Mouse (Mus musculus) liver, postnatal 0 days (tissue): ENCODE measurements around the gene Kat6b. TPM values are rescaled to one million over a fixed set of nuclear protein-coding genes. Genes with fewer than 3 reads are reported as not detected.

Experiments used
- ATAC-seq: fragments of 200-750 bp; cut with Nextera tagmentation; 2 replicates; pipeline ENCODE4 v1.8.0; 2017; ENCODE audit warnings: mild to moderate bottlenecking, moderate library complexity
- DNase-seq: peaks from one replicate; pipeline ENCODE4 v3.0.0-alpha.2; 2016
- H3K27ac ChIP-seq: fragments of 300-500 bp; sonication (generic); 2 replicates; pipeline ENCODE4 v1.5.1; 2014; ENCODE audit warnings: antibody characterized with exemption, moderate library complexity, mild to moderate bottlenecking, low read depth
- H3K27me3 ChIP-seq: fragments of 300-500 bp; sonication (generic); 2 replicates; pipeline ENCODE4 v1.6.1; 2014; ENCODE audit warnings: low read length, control low read depth, mixed read lengths; ENCODE audit not compliant: insufficient read depth
- H3K36me3 ChIP-seq: fragments of 300-500 bp; sonication (generic); replicated peaks from 2 replicates; pipeline ENCODE4 v1.6.1; 2014; ENCODE audit warnings: mild to moderate bottlenecking, control low read depth, low read length, moderate library complexity, mixed read lengths; ENCODE audit not compliant: insufficient read depth
- H3K4me1 ChIP-seq: fragments of 300-500 bp; sonication (generic); 2 replicates; pipeline ENCODE4 v1.6.1; 2014; ENCODE audit warnings: antibody characterized with exemption, mild to moderate bottlenecking, control low read depth; ENCODE audit not compliant: insufficient read depth
- H3K4me2 ChIP-seq: fragments of 300-500 bp; sonication (generic); 2 replicates; pipeline ENCODE4 v1.6.1; 2014; ENCODE audit warnings: low read depth, mild to moderate bottlenecking, low read length, moderate library complexity, mixed read lengths
- H3K4me3 ChIP-seq: fragments of 300-500 bp; sonication (generic); 2 replicates; pipeline ENCODE4 v1.5.1; 2014; ENCODE audit warnings: low read depth, low read length
- H3K9ac ChIP-seq: fragments of 300-500 bp; sonication (generic); replicated peaks from 2 replicates; pipeline ENCODE4 v1.6.1; 2014; ENCODE audit warnings: mild to moderate bottlenecking, moderate library complexity
- H3K9me3 ChIP-seq: fragments of 300-500 bp; sonication (generic); 2 replicates; pipeline ENCODE4 v1.6.1; 2016; ENCODE audit warnings: mild to moderate bottlenecking, control low read depth, low read length, mixed read lengths
- CTCF ChIP-seq: sonication (generic); IDR thresholded peaks from 2 replicates; pipeline ENCODE4 v1.5.1; 2016; ENCODE audit warnings: antibody characterized with exemption, low read depth
- EP300 ChIP-seq: IDR thresholded peaks from 2 replicates; pipeline ENCODE4 v1.6.1; 2016; ENCODE audit warnings: antibody characterized with exemption, low read depth, mild to moderate bottlenecking
- WGBS: fragments of 180-500 bp; shearing (Covaris S2); extraction: QIAGEN DNeasy Blood & Tissue Kit; methylation state at CpG from one replicate; pipeline ENCODE4 v1.1.7; 2014; ENCODE audit not compliant: insufficient replicate concordance; 5-methylcytosine and 5-hydroxymethylcytosine counted together
- polyA plus RNA-seq: library from polyadenylated mRNA; unstranded; fragments of >200 nt; fragmentation: Nextera tagmentation; extraction: Ambion mirVana; gene quantifications from 2 replicates; pipeline ENCODE4 v1.2.1, GENCODE M21; 2015

Kat6b gene
- polyA plus RNA-seq, 1 experiment from 2014 or later: 1.5 TPM

GRCm38 (mm10) chr14:21489116-21489485, 7.9 kb downstream of the Kat6b start:
- Histone ChIP-seq H3K9ac (no peak overlapping the region), H3K4me2 (no peak overlapping the region)
- WGBS: 79% methylated on average over 3 of the region's 3 CpGs

GRCm38 (mm10) chr14:21490141-21490540, 8.9 kb downstream of the Kat6b start:
- ATAC-seq (no peak), DNase-seq (no peak)
- H3K36me3 ChIP-seq: no peaks in the 10 kb centered on the region
- H3K4me1 ChIP-seq: no peaks in the 10 kb centered on the region
- TF ChIP-seq CTCF (no peak), EP300 (no peak)
- no peak overlapping the region for H3K27ac ChIP-seq
- H3K9me3 ChIP-seq: no peaks in the 10 kb centered on the region
- H3K27me3 ChIP-seq: no peaks in the 10 kb centered on the region
- H3K4me2 ChIP-seq: no peak overlapping the region
- H3K9ac ChIP-seq: no peak overlapping the region
- WGBS: 60% methylated on average over 4 of the region's 4 CpGs
- H3K4me3 ChIP-seq: no peak overlapping the region

More at GRCm38 (mm10) chr14:21489116-21489485, 7.9 kb downstream of the Kat6b start:
- Histone ChIP-seq H3K9me3 (no peaks in the 10 kb centered on the region), H3K4me3 (no peak overlapping the region), H3K36me3 (no peaks in the 10 kb centered on the region), H3K27me3 (no peaks in the 10 kb centered on the region), H3K27ac (no peak overlapping the region), H3K4me1 (0 out of 2 replicates have a peak, but pooled peaks cover 2% of the 10 kb centered on the region)
- no peak for TF ChIP-seq CTCF
- TF ChIP-seq EP300: no peak
- ATAC-seq: no peak
- no peak for DNase-seq

GRCm38 (mm10) chr14:21498361-21498996, 17.2 kb downstream of the Kat6b start:
- Histone ChIP-seq H3K4me3 (peak overlapping the region; percentile 76), H3K27ac (no peak overlapping the region), H3K36me3 (no peaks in the 10 kb centered on the region), H3K9ac (no peak overlapping the region), H3K4me1 (peaks cover 14% of the 10 kb centered on the region), H3K27me3 (no peaks in the 10 kb centered on the region), H3K9me3 (no peaks in the 10 kb centered on the region), H3K4me2 (peak overlapping the region; percentile 98)
- 8% methylated on average over 7 of the region's 7 CpGs for WGBS
- ATAC-seq (no peak), DNase-seq (peak; percentile 18)
- TF ChIP-seq EP300 (no peak), CTCF (no peak)

- ATAC-seq (no peak), DNase-seq (no peak)
- Histone ChIP-seq H3K4me2 (peak overlapping the region; percentile 98), H3K4me3 (peak overlapping the region; percentile 76), H3K4me1 (peaks cover 14% of the 10 kb centered on the region), H3K27ac (0 out of 2 replicates have a peak overlapping the region, but pooled peaks have one; percentile 86), H3K27me3 (no peaks in the 10 kb centered on the region), H3K9me3 (no peaks in the 10 kb centered on the region), H3K36me3 (no peaks in the 10 kb centered on the region), H3K9ac (peak overlapping the region; percentile 74)
- WGBS: 1% methylated on average over 30 of the region's 33 CpGs
- TF ChIP-seq EP300 (no peak), CTCF (0 out of 2 replicates have a peak, but pooled peaks have one; percentile 7)
Observed at GRCm38 (mm10) chr14:21499011-21499581, 17.9 kb downstream of the Kat6b start.

GRCm38 (mm10) chr14:21499631-21500153, 18.5 kb downstream of the Kat6b start:
- H3K9me3 ChIP-seq: no peaks in the 10 kb centered on the region
- H3K4me2 ChIP-seq: peak overlapping the region; percentile 98
- H3K9ac ChIP-seq: peak overlapping the region; percentile 74
- under 1% methylated on average over 46 of the region's 57 CpGs for WGBS
- H3K27me3 ChIP-seq: no peaks in the 10 kb centered on the region
- H3K4me1 ChIP-seq: peaks cover 16% of the 10 kb centered on the region
- peak overlapping the region; percentile 86 for H3K27ac ChIP-seq
- ATAC-seq (no peak), DNase-seq (peak; percentile 70)
- peak overlapping the region; percentile 76 for H3K4me3 ChIP-seq
- H3K36me3 ChIP-seq: no peaks in the 10 kb centered on the region
- TF ChIP-seq CTCF: no peak
- TF ChIP-seq EP300: no peak
